Mouse (Mus musculus) stomach, embryonic 16.5 days (tissue): ENCODE results near the gene Apopt1. TPM values are rescaled to one million over a fixed set of nuclear protein-coding genes. Genes with fewer than 3 reads are reported as not detected.

Source experiments
- ATAC-seq: fragments of 200-750 bp; cut with Nextera tagmentation; 2 replicates; pipeline ENCODE4 v1.8.0; 2017; ENCODE audit warnings: moderate number of reproducible peaks, moderate TSS enrichment; ENCODE audit not compliant: insufficient read depth, low FRiP score
- H3K27ac ChIP-seq: fragments of 300-500 bp; sonication (generic); 2 replicates; pipeline ENCODE4 v1.5.1; 2014; ENCODE audit warnings: low read length
- H3K27me3 ChIP-seq: fragments of 300-500 bp; sonication (generic); 2 replicates; pipeline ENCODE4 v1.6.1; 2014; ENCODE audit warnings: low read length, control low read depth, mixed read lengths; ENCODE audit not compliant: control insufficient read depth, insufficient read depth
- H3K36me3 ChIP-seq: fragments of 300-500 bp; sonication (generic); 2 replicates; pipeline ENCODE4 v1.6.1; 2014; ENCODE audit warnings: low read length; ENCODE audit not compliant: control insufficient read depth, insufficient read depth
- H3K4me1 ChIP-seq: fragments of 300-500 bp; sonication (generic); 2 replicates; pipeline ENCODE4 v1.6.1; 2014; ENCODE audit warnings: low read length, control low read depth, mixed read lengths; ENCODE audit not compliant: control insufficient read depth, insufficient read depth
- H3K4me2 ChIP-seq: fragments of 300-500 bp; sonication (generic); 2 replicates; pipeline ENCODE4 v1.6.1; 2014; ENCODE audit warnings: low read depth, low read length, mixed read lengths
- H3K4me3 ChIP-seq: fragments of 300-500 bp; sonication (generic); replicated peaks from 2 replicates; pipeline ENCODE4 v1.5.1; 2014; ENCODE audit warnings: mild to moderate bottlenecking, low read length
- H3K9ac ChIP-seq: fragments of 300-500 bp; sonication (generic); 2 replicates; pipeline ENCODE4 v1.6.1; 2014; ENCODE audit warnings: low read length
- H3K9me3 ChIP-seq: fragments of 300-500 bp; sonication (generic); replicated peaks from 2 replicates; pipeline ENCODE4 v1.6.1; 2016; ENCODE audit warnings: low read length, control low read depth; ENCODE audit not compliant: control insufficient read depth
- WGBS: fragments of 180-500 bp; shearing (Covaris S2); extraction: QIAGEN DNeasy Blood & Tissue Kit; methylation state at CpG from one replicate; pipeline ENCODE4 v1.1.7; 2014; 5-methylcytosine and 5-hydroxymethylcytosine counted together
- polyA plus RNA-seq: library from polyadenylated mRNA; unstranded; fragments of >200 nt; fragmentation: Nextera tagmentation; extraction: Ambion mirVana; gene quantifications from 2 replicates; pipeline ENCODE4 v1.2.1, GENCODE M21; 2015

Apopt1 gene
- polyA plus RNA-seq, 1 experiment from 2014 or later = 47.0 TPM

DNA sequence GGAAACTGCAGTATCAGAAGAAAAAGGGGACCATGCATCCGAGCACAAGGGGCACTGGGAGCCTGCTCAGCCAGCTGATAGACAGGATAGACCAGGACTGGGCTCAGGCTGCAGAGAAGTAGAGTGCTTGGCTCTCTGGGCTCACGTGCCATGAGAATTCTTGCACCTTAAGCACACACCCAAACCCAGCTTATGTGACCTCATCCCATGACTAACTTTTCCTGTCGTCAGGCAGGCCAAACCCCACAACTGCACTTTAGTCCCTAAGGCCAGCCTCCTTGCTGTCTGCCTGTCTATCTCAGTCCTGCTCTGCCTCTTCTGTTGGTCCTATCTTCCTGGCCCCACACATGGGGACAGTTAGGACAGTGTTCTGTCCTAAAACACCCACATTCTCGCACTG, 15.4 kb upstream of the Apopt1 start:
- Histone ChIP-seq H3K4me1 (peaks cover 22% of the 10 kb centered on the region), H3K27ac (no peak overlapping the region), H3K4me2 (no peak overlapping the region), H3K9me3 (no peaks in the 10 kb centered on the region), H3K9ac (no peak overlapping the region; the same call in 1 of the 2 replicates), H3K36me3 (no peaks in the 10 kb centered on the region), H3K27me3 (no peaks in the 10 kb centered on the region), H3K4me3 (no peak overlapping the region)
- WGBS = 60% methylated on average over 4 of the region's 4 CpGs
- no peak for ATAC-seq

DNA sequence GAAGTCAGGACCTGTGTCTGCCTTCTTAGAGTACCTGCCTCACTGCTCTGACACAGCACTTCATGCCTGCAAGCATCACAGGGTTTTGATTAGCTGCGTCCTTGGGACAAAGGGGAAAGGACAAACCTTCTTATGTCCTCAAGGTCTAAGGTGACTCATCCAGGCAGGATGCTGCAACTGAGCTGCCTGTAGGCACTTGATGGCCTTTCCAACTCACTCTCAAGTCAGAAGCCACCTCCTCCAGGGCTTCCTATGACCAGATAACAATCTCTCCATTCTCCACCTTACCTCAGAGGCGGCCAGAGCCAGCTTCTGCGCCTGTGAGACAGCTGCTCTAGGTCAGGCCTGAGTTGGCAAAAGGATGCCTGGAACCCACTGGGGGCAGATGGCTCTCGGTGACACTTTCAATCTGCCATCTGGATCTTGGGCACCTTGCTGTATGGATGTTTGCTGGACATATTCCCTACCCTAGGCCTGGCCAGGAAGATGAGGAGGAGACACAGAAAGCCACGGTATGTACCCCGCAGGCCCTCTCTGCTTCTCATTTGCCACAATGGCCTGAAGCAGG, 14.6 kb upstream of the Apopt1 start:
- Histone ChIP-seq H3K36me3 (no peaks in the 10 kb centered on the region), H3K9ac (no peak overlapping the region), H3K27me3 (no peaks in the 10 kb centered on the region), H3K4me3 (no peak overlapping the region), H3K9me3 (no peaks in the 10 kb centered on the region), H3K27ac (no peak overlapping the region), H3K4me2 (no peak overlapping the region), H3K4me1 (peaks cover 18% of the 10 kb centered on the region)
- 87% methylated on average over 6 of the region's 6 CpGs for WGBS
- no peak for ATAC-seq

DNA sequence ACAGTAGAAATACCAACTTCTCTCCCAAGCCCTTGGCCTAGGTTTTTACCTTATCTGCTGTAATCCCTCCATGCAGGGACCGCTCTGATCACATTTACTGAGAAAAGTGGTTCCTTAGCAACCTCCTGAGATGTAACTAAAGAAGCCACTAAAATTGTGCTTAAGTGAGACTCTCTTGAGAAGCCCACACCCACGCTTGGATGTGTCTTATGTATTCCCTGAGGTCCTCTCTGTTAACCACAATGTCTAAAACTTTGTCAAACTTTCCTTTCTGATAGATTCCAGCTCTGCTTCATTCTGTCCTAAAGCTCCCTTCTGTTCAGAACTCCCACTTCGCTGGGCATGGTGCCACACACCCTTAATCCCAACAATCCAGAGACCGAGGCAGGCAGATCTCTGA, 13.5 kb upstream of the Apopt1 start:
- Histone ChIP-seq H3K4me3 (no peak overlapping the region), H3K36me3 (no peaks in the 10 kb centered on the region), H3K27me3 (no peaks in the 10 kb centered on the region), H3K27ac (no peak overlapping the region), H3K9me3 (no peaks in the 10 kb centered on the region), H3K4me2 (no peak overlapping the region), H3K4me1 (peaks cover 10% of the 10 kb centered on the region), H3K9ac (no peak overlapping the region)
- no peak for ATAC-seq
- WGBS = 77% methylated on average over 4 of the region's 4 CpGs

DNA sequence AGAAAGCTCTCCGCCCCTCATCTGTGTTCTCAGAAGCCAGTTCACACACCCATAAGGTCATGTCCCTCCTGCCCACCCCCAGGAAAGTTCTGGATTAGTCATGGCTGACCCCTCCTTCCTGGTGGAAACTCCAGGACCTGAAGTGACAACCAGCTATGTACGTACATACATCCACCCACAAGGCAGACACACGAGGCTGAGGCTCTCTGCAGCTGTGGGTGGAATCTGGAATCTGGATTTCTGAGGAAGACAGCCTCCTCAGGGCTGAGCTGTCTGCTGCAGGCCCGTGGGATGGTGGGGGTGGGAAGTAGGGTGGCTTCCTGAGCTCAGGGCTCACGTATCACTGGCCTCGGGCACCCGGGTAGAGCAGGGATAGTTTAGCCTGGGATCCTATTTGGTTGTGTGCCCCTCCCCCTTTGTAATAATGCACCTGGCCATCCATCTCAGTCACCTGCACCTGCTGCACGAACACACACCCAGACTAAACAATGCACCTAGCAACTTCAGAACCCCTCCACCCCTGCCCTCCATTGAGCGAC, 12.1 kb upstream of the Apopt1 start:
- Histone ChIP-seq H3K27me3 (no peaks in the 10 kb centered on the region), H3K4me2 (no peak overlapping the region), H3K36me3 (no peaks in the 10 kb centered on the region), H3K4me1 (peaks cover 18% of the 10 kb centered on the region), H3K9me3 (no peaks in the 10 kb centered on the region), H3K9ac (no peak overlapping the region), H3K27ac (no peak overlapping the region), H3K4me3 (no peak overlapping the region)
- no peak for ATAC-seq
- WGBS = 39% methylated on average over 9 of the region's 9 CpGs

DNA sequence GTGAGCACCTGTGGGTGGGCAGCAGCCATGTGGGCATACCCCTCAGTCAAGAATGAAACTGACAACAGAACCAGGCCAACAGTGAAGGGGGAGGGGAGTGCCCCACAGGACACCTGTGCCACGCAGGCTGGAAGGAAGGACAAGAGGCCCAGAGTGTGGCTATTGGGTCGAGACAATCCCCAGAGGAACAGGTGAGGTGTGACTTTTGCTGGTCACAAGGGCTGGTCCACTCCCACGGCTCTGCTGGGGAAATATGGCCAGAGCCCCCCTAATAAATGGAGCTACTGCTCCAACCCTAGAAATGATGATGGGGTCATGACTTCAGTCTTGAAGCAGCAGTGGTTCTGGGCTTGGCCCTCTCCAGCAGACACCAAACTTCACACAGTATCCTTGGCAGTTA, 9.8 kb upstream of the Apopt1 start:
- Histone ChIP-seq H3K4me2 (no peak overlapping the region), H3K27ac (no peak overlapping the region)

DNA sequence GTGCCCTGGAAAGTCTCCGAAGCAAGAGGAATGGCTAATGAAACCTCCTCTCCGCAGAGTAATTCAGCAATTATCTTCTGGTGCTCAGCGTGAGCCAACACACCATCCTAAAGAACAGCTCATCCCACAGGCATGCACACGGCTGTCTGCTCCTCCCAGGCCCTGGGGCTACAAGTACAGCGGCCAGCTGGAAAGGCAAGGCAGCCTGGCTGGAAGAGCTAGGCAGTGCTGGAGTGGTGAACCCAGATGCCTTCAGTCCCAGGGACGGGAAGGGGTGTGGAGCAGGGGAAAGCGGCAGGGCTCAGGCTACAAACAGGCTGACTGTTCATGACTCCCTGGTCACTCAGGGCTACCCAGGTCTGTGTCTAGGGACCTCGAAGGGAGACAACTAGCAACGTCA, 8.5 kb upstream of the Apopt1 start:
- WGBS = 31% methylated on average over 9 of the region's 9 CpGs
- H3K4me2 ChIP-seq = no peak overlapping the region

More for the DNA sequence above, 9.8 kb upstream of the Apopt1 start:
- peaks cover 20% of the 10 kb centered on the region for H3K4me1 ChIP-seq
- H3K9me3 ChIP-seq = no peaks in the 10 kb centered on the region
- H3K4me3 ChIP-seq = no peak overlapping the region
- ATAC-seq = no peak
- WGBS = 75% methylated on average over 3 of the region's 3 CpGs
- H3K27me3 ChIP-seq = no peaks in the 10 kb centered on the region
- no peaks in the 10 kb centered on the region for H3K36me3 ChIP-seq
- H3K9ac ChIP-seq = no peak overlapping the region

DNA sequence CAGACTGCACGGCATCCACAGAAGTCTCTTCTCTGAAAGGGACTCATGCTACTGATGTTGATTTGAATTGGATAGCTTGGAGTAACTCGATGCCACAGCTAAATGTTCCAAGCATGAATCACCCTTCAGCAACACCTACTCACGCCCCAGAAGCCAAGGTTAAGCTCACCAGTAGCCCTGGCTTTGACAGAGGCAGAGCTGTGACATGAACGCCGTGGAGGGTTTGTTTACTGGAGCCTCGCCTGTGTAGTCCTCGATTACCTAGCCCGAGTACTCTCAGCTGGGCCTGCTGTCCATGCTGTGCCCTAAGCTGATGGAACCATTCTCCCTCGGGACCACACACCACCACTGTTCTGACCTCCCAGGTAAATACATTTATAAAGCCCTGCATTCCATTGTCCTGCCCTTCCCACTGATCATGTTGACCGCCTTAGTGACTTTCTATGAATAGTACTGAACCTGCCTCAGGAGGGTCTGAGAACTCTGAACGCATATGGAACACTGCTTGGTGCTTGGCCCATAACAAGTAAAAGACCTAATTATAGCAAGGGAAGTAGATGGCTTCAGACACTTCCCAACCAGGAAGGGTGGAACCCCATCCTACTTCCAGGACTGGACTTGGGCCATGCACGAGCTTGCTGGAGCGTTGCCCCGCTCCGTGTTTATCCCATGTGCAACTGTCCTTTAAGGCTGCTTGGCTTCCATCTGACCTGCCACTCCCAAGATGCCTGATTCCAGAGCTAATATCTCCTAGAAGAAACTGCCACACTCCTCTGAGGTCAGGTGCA, 7.7 kb upstream of the Apopt1 start:
- H3K4me3 ChIP-seq = no peak overlapping the region
- no peaks in the 10 kb centered on the region for H3K9me3 ChIP-seq
- peaks cover 20% of the 10 kb centered on the region for H3K4me1 ChIP-seq
- peak overlapping the region; percentile 25 for H3K9ac ChIP-seq
- ATAC-seq = peak; percentile 30; the same call in 1 of the 2 replicates
- no peak overlapping the region for H3K4me2 ChIP-seq
- peaks cover 11% of the 10 kb centered on the region; the same call in 1 of the 2 replicates for H3K36me3 ChIP-seq
- H3K27ac ChIP-seq = peak overlapping the region; percentile 79
- no peaks in the 10 kb centered on the region for H3K27me3 ChIP-seq
- WGBS = 32% methylated on average over 15 of the region's 15 CpGs

More for the DNA sequence above, 8.5 kb upstream of the Apopt1 start:
- Histone ChIP-seq H3K36me3 (peaks cover 8% of the 10 kb centered on the region; the same call in 1 of the 2 replicates), H3K4me3 (no peak overlapping the region), H3K4me1 (peaks cover 20% of the 10 kb centered on the region), H3K9me3 (no peaks in the 10 kb centered on the region), H3K27ac (peak overlapping the region; percentile 79), H3K9ac (peak overlapping the region; percentile 52), H3K27me3 (no peaks in the 10 kb centered on the region)
- peak; percentile 68 for ATAC-seq

DNA sequence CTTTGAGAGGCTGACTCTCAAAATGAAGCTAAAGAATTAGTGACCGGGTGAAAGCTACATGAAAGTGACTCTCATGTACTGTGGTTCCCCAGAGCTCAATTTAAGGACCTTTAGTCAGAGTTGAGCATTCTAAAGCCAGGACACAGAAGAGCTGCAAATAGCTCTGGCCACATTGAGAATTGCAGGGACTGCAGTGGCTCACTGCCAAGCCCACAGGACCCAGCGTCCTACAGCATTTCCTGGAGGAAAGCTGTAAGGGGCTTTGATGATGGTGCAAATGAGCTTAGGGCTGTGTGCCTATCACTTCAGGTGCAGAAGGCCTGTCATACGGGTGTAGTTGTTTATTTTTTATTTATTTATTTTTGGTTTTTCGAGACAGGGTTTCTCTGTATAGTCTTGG, 4.9 kb upstream of the Apopt1 start:
- H3K9ac ChIP-seq = no peak overlapping the region
- no peak overlapping the region for H3K4me3 ChIP-seq
- peaks cover 11% of the 10 kb centered on the region; the same call in 1 of the 2 replicates for H3K36me3 ChIP-seq
- H3K4me2 ChIP-seq = no peak overlapping the region
- no peaks in the 10 kb centered on the region for H3K27me3 ChIP-seq
- no peak for ATAC-seq
- H3K4me1 ChIP-seq = peaks cover 30% of the 10 kb centered on the region
- WGBS = 76% methylated on average over 4 of the region's 4 CpGs
- H3K27ac ChIP-seq = no peak overlapping the region
- no peaks in the 10 kb centered on the region for H3K9me3 ChIP-seq

DNA sequence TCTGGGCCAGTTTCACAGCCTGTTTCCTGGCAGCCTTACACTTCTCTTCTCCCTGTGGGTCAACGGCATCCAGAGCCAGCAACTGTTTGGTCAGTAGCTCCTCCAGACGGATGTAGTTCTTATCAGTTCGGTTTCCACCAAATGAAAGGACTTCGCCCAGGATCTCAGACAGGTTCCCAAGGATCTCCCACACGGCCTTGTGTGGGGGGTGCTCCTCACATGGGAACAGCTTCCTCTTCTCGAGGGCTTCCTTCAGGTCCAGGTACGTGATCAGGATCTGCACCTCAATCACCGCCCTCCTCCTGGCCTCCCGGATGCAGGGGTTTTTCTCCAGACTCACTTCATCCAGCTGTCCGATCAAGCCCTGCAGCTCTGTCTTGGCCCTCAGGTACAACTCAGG, 3.0 kb upstream of the Apopt1 start:
- H3K4me1 ChIP-seq = peaks cover 24% of the 10 kb centered on the region
- 87% methylated on average over 10 of the region's 10 CpGs for WGBS
- no peak for ATAC-seq

More for the DNA sequence above, 3.0 kb upstream of the Apopt1 start:
- Histone ChIP-seq H3K36me3 (peaks cover 11% of the 10 kb centered on the region; the same call in 1 of the 2 replicates), H3K9me3 (no peaks in the 10 kb centered on the region), H3K27ac (no peak overlapping the region), H3K4me3 (no peak overlapping the region), H3K4me2 (no peak overlapping the region), H3K27me3 (no peaks in the 10 kb centered on the region), H3K9ac (no peak overlapping the region)
